Mouse (Mus musculus) small intestine, adult 2 months (tissue): Measurements from ENCODE around the gene a.

ENCODE experiments used
- CTCF ChIP-seq: fragments of 200-500 bp; IDR thresholded peaks from 2 replicates; pipeline ENCODE4 v1.5.1; 2012; ENCODE audit warnings: low read depth, mild to moderate bottlenecking, control low read depth, inconsistent platforms, low read length, moderate library complexity, mixed read lengths; ENCODE audit not compliant: insufficient replicate concordance, insufficient read length; ENCODE audit errors: extremely low read depth
- POLR2A ChIP-seq: fragments of 200-500 bp; IDR thresholded peaks from 2 replicates; pipeline ENCODE4 v1.6.1; 2012; ENCODE audit warnings: low read depth, mild to moderate bottlenecking, control low read depth, inconsistent platforms, low read length, moderate library complexity

DNA sequence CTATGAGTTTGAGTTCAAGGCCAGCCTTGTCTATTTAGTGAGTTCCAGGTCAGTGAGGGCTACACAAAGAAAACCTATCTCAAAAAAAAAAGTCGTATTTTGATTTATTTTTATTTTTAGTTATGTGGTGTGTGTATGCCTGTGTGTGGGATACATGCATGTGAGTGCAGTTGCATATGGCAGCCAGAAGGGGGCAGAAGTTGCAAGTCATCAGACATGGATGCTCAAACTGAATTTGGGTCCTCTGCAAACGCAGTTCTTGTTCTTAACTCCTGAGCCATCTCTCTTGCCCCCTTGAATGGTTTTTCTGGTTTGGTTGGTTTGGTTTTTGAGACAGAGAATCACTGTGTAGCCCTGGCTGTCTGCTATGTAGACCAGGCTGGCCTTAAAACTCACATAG is 42.8 kb upstream of the a start:
- no peak for TF ChIP-seq POLR2A
- peak; percentile 17; the same call in 1 of the 2 replicates for TF ChIP-seq CTCF
